Mouse (Mus musculus) CH12.LX (cell line): ENCODE data around the gene Miga2. TPM values are rescaled to one million over a fixed set of nuclear protein-coding genes. Genes with fewer than 3 reads are reported as not detected.
A peak's percentile ranks its signal among the peaks of the same experiment; 100 is the strongest.

ENCODE experiments used
- DNase-seq: peaks from one replicate; pipeline ENCODE4 v3.0.0-alpha.2; 2013; ENCODE audit errors: extremely low read depth
- H3K27ac ChIP-seq: 2 replicates; pipeline ENCODE4 v1.5.1; 2012; ENCODE audit warnings: low read depth, mild to moderate bottlenecking, control low read depth, moderate library complexity; ENCODE audit not compliant: insufficient read depth
- H3K27me3 ChIP-seq: replicated peaks from 2 replicates; pipeline ENCODE3; 2012; ENCODE audit warnings: inconsistent platforms
- H3K36me3 ChIP-seq, 2 experiments: replicated peaks in 1 of 2; 2 replicates each; pipeline versions ENCODE3 to v1.6.1; 2012; ENCODE audit warnings: inconsistent platforms in 1 of 2, low read length in 1 of 2, mild to moderate bottlenecking in 1 of 2, mixed read lengths in 1 of 2, moderate library complexity in 1 of 2; ENCODE audit not compliant: control insufficient read depth in 1 of 2, insufficient read depth in 1 of 2
- H3K4me1 ChIP-seq, 2 experiments: 2 replicates each; pipeline ENCODE4 v1.6.1; 2012; ENCODE audit warnings: inconsistent platforms in 1 of 2, moderate library complexity in 1 of 2; ENCODE audit not compliant: insufficient read depth in 2 of 2, control insufficient read depth in 1 of 2
- H3K4me2 ChIP-seq: 2 replicates; pipeline ENCODE4 v1.6.1; 2012; ENCODE audit warnings: low read depth, mild to moderate bottlenecking, control low read depth; ENCODE audit not compliant: poor library complexity, insufficient read depth, severe bottlenecking
- H3K4me3 ChIP-seq, 3 experiments: fragments of 150-350 bp in 1 of 3; sonication (generic) in 1 of 3; replicated peaks in 1 of 3; 2 replicates each; pipeline versions ENCODE3 to v1.5.1; 2011 to 2012; ENCODE audit warnings: low read depth in 2 of 3, low read length in 2 of 3, mild to moderate bottlenecking in 2 of 3, moderate library complexity in 2 of 3, control low read depth in 1 of 3, improper control_type of control experiment in 1 of 3, inconsistent platforms in 1 of 3, mixed read lengths in 1 of 3; ENCODE audit not compliant: poor library complexity in 1 of 3
- H3K79me2 ChIP-seq: replicated peaks from 2 replicates; pipeline ENCODE4 v1.6.1; 2012; ENCODE audit warnings: mild to moderate bottlenecking, moderate library complexity; ENCODE audit not compliant: control insufficient read depth, poor library complexity, insufficient read depth, severe bottlenecking; ENCODE audit errors: extremely low read depth
- H3K9ac ChIP-seq: 2 replicates; pipeline ENCODE4 v1.6.1; 2012; ENCODE audit warnings: low read depth, mild to moderate bottlenecking, control low read depth, moderate library complexity; ENCODE audit not compliant: insufficient read depth
- H3K9me3 ChIP-seq: replicated peaks from 2 replicates; pipeline ENCODE3; 2012; ENCODE audit warnings: low read length, inconsistent platforms, mixed read lengths
- CHD1 ChIP-seq: IDR thresholded peaks from 2 replicates; pipeline ENCODE4 v1.6.1; 2012; ENCODE audit warnings: low read depth, low read length, improper control_type of control experiment, inconsistent platforms
- CHD2 ChIP-seq: IDR thresholded peaks from 2 replicates; pipeline ENCODE4 v1.6.1; 2011; ENCODE audit warnings: low read length, improper control_type of control experiment
- CTCF ChIP-seq, 2 experiments: IDR thresholded peaks in 1 of 2; conservative IDR thresholded peaks in 1 of 2; 2 replicates each; pipeline ENCODE4 v1.5.1; 2011 to 2012; ENCODE audit warnings: low read depth in 2 of 2, low read length in 2 of 2, improper control_type of control experiment in 1 of 2, inconsistent platforms in 1 of 2, mild to moderate bottlenecking in 1 of 2, moderate library complexity in 1 of 2
- HCFC1 ChIP-seq: IDR thresholded peaks from 2 replicates; pipeline ENCODE4 v1.6.1; 2012; ENCODE audit warnings: low read depth, mild to moderate bottlenecking, inconsistent platforms, low read length, improper control_type of control experiment
- IRF4 ChIP-seq: IDR thresholded peaks from 2 replicates; pipeline ENCODE4 v1.6.1; 2014; ENCODE audit warnings: low read depth, mild to moderate bottlenecking, inconsistent platforms, low read length, improper control_type of control experiment
- JUND ChIP-seq: conservative IDR thresholded peaks from 2 replicates; pipeline ENCODE4 v1.6.1; 2011; ENCODE audit warnings: low read depth, low read length, improper control_type of control experiment
- KAT2A ChIP-seq: IDR thresholded peaks from 2 replicates; pipeline ENCODE4 v1.6.1; 2012; ENCODE audit warnings: low read length, improper control_type of control experiment, inconsistent platforms; ENCODE audit not compliant: insufficient replicate concordance
- MAZ ChIP-seq: IDR thresholded peaks from 2 replicates; pipeline ENCODE4 v1.6.1; 2012; ENCODE audit warnings: low read depth, mild to moderate bottlenecking, inconsistent platforms, low read length, improper control_type of control experiment, moderate library complexity
- MEF2A ChIP-seq: IDR thresholded peaks from 2 replicates; pipeline ENCODE4 v1.6.1; 2014; ENCODE audit warnings: low read depth, mild to moderate bottlenecking, inconsistent platforms, low read length, improper control_type of control experiment, borderline replicate concordance
- MYC ChIP-seq: IDR thresholded peaks from 2 replicates; pipeline ENCODE4 v1.6.1; 2011; ENCODE audit warnings: low read depth, mild to moderate bottlenecking, improper control_type of control experiment, low read length
- NELFE ChIP-seq: IDR thresholded peaks from 2 replicates; pipeline ENCODE4 v1.6.1; 2011; ENCODE audit warnings: low read depth, low read length, improper control_type of control experiment
- NRF1 ChIP-seq: IDR thresholded peaks from 2 replicates; pipeline ENCODE4 v1.6.1; 2014; ENCODE audit warnings: low read depth, mild to moderate bottlenecking, inconsistent platforms, low read length, improper control_type of control experiment, moderate library complexity
- POLR2A ChIP-seq: IDR thresholded peaks from 2 replicates; pipeline ENCODE4 v1.6.1; 2011; ENCODE audit warnings: low read depth, mild to moderate bottlenecking, improper control_type of control experiment, low read length
- POLR2AphosphoS2 ChIP-seq: IDR thresholded peaks from 2 replicates; pipeline ENCODE4 v1.6.1; 2011; ENCODE audit warnings: low read depth, low read length, improper control_type of control experiment
- RAD21 ChIP-seq: IDR thresholded peaks from 2 replicates; pipeline ENCODE4 v1.6.1; 2011; ENCODE audit warnings: low read depth, mild to moderate bottlenecking, low read length, improper control_type of control experiment, moderate library complexity
- RCOR1 ChIP-seq: conservative IDR thresholded peaks from 2 replicates; pipeline ENCODE4 v1.6.1; 2012; ENCODE audit warnings: low read depth, mild to moderate bottlenecking, inconsistent platforms, low read length, improper control_type of control experiment
- SMC3 ChIP-seq: IDR thresholded peaks from 2 replicates; pipeline ENCODE4 v1.6.1; 2011; ENCODE audit warnings: low read depth, low read length, improper control_type of control experiment
- USF2 ChIP-seq: conservative IDR thresholded peaks from 2 replicates; pipeline ENCODE4 v1.6.1; 2011; ENCODE audit warnings: low read depth, low read length, improper control_type of control experiment
- ZMIZ1 ChIP-seq: IDR thresholded peaks from 2 replicates; pipeline ENCODE4 v1.6.1; 2012; ENCODE audit warnings: low read depth, mild to moderate bottlenecking, inconsistent platforms, low read length, improper control_type of control experiment
- ZNF384 ChIP-seq: IDR thresholded peaks from 2 replicates; pipeline ENCODE4 v1.6.1; 2012; ENCODE audit warnings: low read depth, low read length, improper control_type of control experiment, inconsistent platforms
- dilution Hi-C: fragments of 300-500 bp; cut with MboI; formaldehyde crosslinking; loops from 2 replicates; pipeline ENCODE4 v1.14.3; 2020; ENCODE audit warnings: low sequenced_read_pairs; ENCODE audit not compliant: extremely low pct_unique_long_range_greater_than_20kb, extremely low pct_ligation_motif_present
- in situ Hi-C: fragments of 300-500 bp; cut with MboI; formaldehyde crosslinking; loops from 3 replicates; pipeline ENCODE4 v1.14.3; 2019; ENCODE audit warnings: low sequenced_read_pairs, low pct_ligation_motif_present, low pct_unique_long_range_greater_than_20kb, mixed read lengths
- polyA plus RNA-seq: library from polyadenylated mRNA; unstranded; fragments of >175 nt; gene quantifications from 2 replicates; pipeline ENCODE4 v1.2.1, GENCODE M21; 2012; ENCODE audit warnings: low read depth; ENCODE audit not compliant: insufficient read length
- total RNA-seq, 2 experiments: library from RNA; depleted of rRNA; stranded (reverse); fragments of 300-350 nt in 1 of 2; fragments of >200 nt in 1 of 2; gene quantifications; 2 replicates each; pipeline ENCODE4 v1.2.3; 2012 to 2014

Gene Miga2
- total and polyA plus RNA-seq, 3 experiments = 9.2 to 11.2 (median 9.4) TPM

GRCm38 (mm10) chr2:30393370-30393656 lies 29.3 kb downstream of the Miga2 start:
- dilution Hi-C loops = no loop called here
- TF ChIP-seq USF2 = no peak
- no peak for TF ChIP-seq MYC
- TF ChIP-seq, all 38 proteins: peak for 0
- H3K36me3 ChIP-seq = peaks cover 22 to 46% of the 10 kb centered on the region in 2 experiments

DNA sequence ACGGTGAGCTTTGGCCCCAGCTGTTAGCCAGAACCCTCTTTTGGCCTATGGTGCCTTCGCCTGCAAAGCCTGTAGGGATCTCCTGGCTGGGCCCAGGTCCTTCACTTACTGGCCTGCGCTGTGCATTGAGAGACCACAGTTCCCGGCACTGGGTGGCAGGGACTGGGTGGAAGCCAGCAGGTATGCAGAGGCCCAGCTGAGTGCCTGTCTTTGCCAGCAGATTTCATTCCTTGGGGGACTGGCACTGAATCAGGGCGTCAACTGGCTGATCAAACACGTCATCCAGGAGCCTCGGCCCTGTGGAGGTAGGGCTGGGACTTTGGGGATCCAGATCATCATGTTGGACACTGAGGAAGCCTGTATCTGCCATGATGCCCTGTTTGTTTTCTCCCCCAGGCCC lies 31.7 kb downstream of the Miga2 start:
- Histone ChIP-seq H3K36me3 (peaks cover 37 to 69% of the 10 kb centered on the region in 2 experiments), H3K27ac (no peak overlapping the region), H3K9ac (no peak overlapping the region), H3K4me2 (no peak overlapping the region), H3K27me3 (no peaks in the 10 kb centered on the region), H3K4me1 (peaks cover 9 to 23% of the 10 kb centered on the region in 2 experiments), H3K79me2 (0 out of 2 replicates have a peak, but pooled peaks cover 3% of the 10 kb centered on the region), H3K4me3 (no peak overlapping the region), H3K9me3 (no peaks in the 10 kb centered on the region)
- DNase-seq = no peak
- dilution Hi-C loops (no loop called here), in situ Hi-C loops (no loop called here)
- TF ChIP-seq IRF4 = no peak
- no peak for TF ChIP-seq RAD21
- TF ChIP-seq ZNF384 = no peak
- no peak for TF ChIP-seq KAT2A
- no peak for TF ChIP-seq CHD2
- TF ChIP-seq MEF2A = no peak
- TF ChIP-seq POLR2AphosphoS2 = no peak
- TF ChIP-seq, all 38 proteins: peak for 0

More at GRCm38 (mm10) chr2:30393370-30393656, 29.3 kb downstream of the Miga2 start:
- no peak for DNase-seq
- Histone ChIP-seq H3K27ac (no peak overlapping the region), H3K9ac (peak overlapping the region; percentile 61), H3K79me2 (0 out of 2 replicates have a peak, but pooled peaks cover 3% of the 10 kb centered on the region), H3K9me3 (no peaks in the 10 kb centered on the region), H3K27me3 (no peaks in the 10 kb centered on the region), H3K4me3 (peak overlapping the region; percentile 73 to 87 (median 86)), H3K4me1 (peaks cover 9 to 23% of the 10 kb centered on the region in 2 experiments), H3K4me2 (peak overlapping the region; percentile 37)
- in situ Hi-C loops = no loop called here

DNA sequence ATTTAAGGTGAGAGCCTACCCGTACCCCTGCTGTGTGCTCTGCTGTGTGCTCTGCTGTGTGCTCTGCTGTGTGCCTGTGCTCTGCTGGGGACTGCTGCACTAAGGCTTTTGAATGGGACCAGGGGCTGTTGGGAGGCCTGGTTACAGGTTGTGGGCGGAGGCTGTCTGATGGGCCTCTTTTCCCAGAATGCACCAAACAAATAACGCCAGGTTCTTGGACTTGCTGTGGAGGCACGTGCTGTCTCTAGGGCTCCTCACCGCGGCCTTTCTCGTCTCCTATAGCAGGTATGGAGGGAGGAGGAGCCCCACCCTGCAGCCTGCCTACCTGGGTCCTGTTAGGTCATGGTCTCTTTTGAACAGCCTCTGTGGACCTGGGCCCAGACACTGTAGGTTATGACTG lies 32.2 kb downstream of the Miga2 start:
- peaks cover 40 to 74% of the 10 kb centered on the region in 2 experiments for H3K36me3 ChIP-seq
- peaks cover 9 to 19% of the 10 kb centered on the region in 2 experiments for H3K4me1 ChIP-seq
- H3K27ac ChIP-seq = no peak overlapping the region
- H3K9me3 ChIP-seq = no peaks in the 10 kb centered on the region
- no peak overlapping the region for H3K4me2 ChIP-seq
- no peak overlapping the region for H3K9ac ChIP-seq
- no peaks in the 10 kb centered on the region for H3K27me3 ChIP-seq
- no peak for DNase-seq
- dilution Hi-C loops = no loop called here
- TF ChIP-seq SMC3 (no peak), POLR2A (no peak), HCFC1 (no peak), CHD2 (no peak), CHD1 (no peak), NELFE (no peak), ZMIZ1 (no peak), POLR2AphosphoS2 (no peak), RAD21 (no peak), CTCF (conservative IDR thresholded peaks at IDR 0.05 in 1 of 2, IDR thresholded peaks at IDR 0.05 in 1 of 2; ENCODE audit: low read depth in 2 of 2, low read length in 2 of 2) (no peak), KAT2A (no peak), JUND (no peak), NRF1 (no peak), USF2 (no peak), RCOR1 (no peak), ZNF384 (no peak), MAZ (no peak)
- no peak overlapping the region for H3K4me3 ChIP-seq
- 0 out of 2 replicates have a peak, but pooled peaks cover 3% of the 10 kb centered on the region for H3K79me2 ChIP-seq
- in situ Hi-C loops = no loop called here
